Mouse (Mus musculus) ES-Bruce4 (cell line): ENCODE data around the gene Scgb2b19. TPM values are rescaled to one million over a fixed set of nuclear protein-coding genes. Genes with fewer than 3 reads are reported as not detected.
"Not testable (repeated sequence)": the region's sequence is repeated elsewhere in the genome, so short reads cannot be mapped to it uniquely, and the experiment has no call there.

Experiments
- H3K27ac ChIP-seq: 2 replicates; pipeline ENCODE4 v1.5.1; 2012; ENCODE audit warnings: low read length, inconsistent platforms; ENCODE audit not compliant: insufficient read depth
- H3K27me3 ChIP-seq: 2 replicates; pipeline ENCODE4 v1.6.1; 2012; ENCODE audit warnings: mild to moderate bottlenecking, low read length, inconsistent platforms; ENCODE audit not compliant: control insufficient read depth, poor library complexity, insufficient read depth, severe bottlenecking
- H3K36me3 ChIP-seq: 2 replicates; pipeline ENCODE4 v1.6.1; 2012; ENCODE audit warnings: inconsistent platforms, mild to moderate bottlenecking, low read length, moderate library complexity; ENCODE audit not compliant: control insufficient read depth, poor library complexity, insufficient read depth, severe bottlenecking
- H3K4me1 ChIP-seq: one replicate; pipeline ENCODE4 v1.8.1; 2011; ENCODE audit warnings: low read length; ENCODE audit not compliant: control insufficient read depth, insufficient read depth
- H3K4me3 ChIP-seq: 2 replicates; pipeline ENCODE4 v1.5.1; 2011; ENCODE audit warnings: low read depth, mild to moderate bottlenecking, low read length
- H3K9ac ChIP-seq: 2 replicates; pipeline ENCODE4 v1.6.1; 2012; ENCODE audit warnings: low read depth, mild to moderate bottlenecking, inconsistent platforms; ENCODE audit not compliant: poor library complexity, severe bottlenecking
- H3K9me3 ChIP-seq: replicated peaks from 2 replicates; pipeline ENCODE4 v1.6.1; 2012; ENCODE audit warnings: mild to moderate bottlenecking, low read length, inconsistent platforms; ENCODE audit not compliant: control insufficient read depth, poor library complexity, insufficient read depth, severe bottlenecking
- polyA plus RNA-seq: library from polyadenylated mRNA; stranded (reverse); fragments of >200 nt; gene quantifications from 2 replicates; pipeline ENCODE4 v1.2.4, GENCODE M21; 2011; ENCODE audit warnings: low read depth; ENCODE audit not compliant: missing spikeins, insufficient read depth, insufficient read length

Scgb2b19 gene
- not detected in 2 replicates for polyA plus RNA-seq

GRCm38 (mm10) chr7:33280238-33280637, at the start of gene Scgb2b19:
Gene Scgb2b19, minus strand, starts transcription at chr7:33280338.
- H3K4me1 ChIP-seq, H3K9me3 ChIP-seq, H3K27ac ChIP-seq, H3K27me3 ChIP-seq, H3K9ac ChIP-seq, H3K4me3 ChIP-seq, H3K36me3 ChIP-seq: not testable (repeated sequence)

GRCm38 (mm10) chr7:33286991-33287390, 6.9 kb upstream of the Scgb2b19 start, which contains the start of gene Scgb1b19:
Gene Scgb1b19, plus strand, starts transcription at chr7:33287291.
- H3K27me3 ChIP-seq: not testable (repeated sequence)

More at GRCm38 (mm10) chr7:33286991-33287390, 6.9 kb upstream of the Scgb2b19 start, which contains the start of gene Scgb1b19:
- not testable (repeated sequence) for H3K4me1 ChIP-seq, H3K9ac ChIP-seq, H3K9me3 ChIP-seq, H3K27ac ChIP-seq, H3K4me3 ChIP-seq, H3K36me3 ChIP-seq

Other genes starting within 250 kb of the Scgb2b19 start
- not detected in 2 replicates for gene Scgb2b17, start 223.8 kb downstream of the Scgb2b19 start, polyA plus RNA-seq
- gene Scgb1b17, start 216.9 kb downstream of the Scgb2b19 start, polyA plus RNA-seq: not detected in 2 replicates
- gene Scgb2b18, start 106.5 kb downstream of the Scgb2b19 start, polyA plus RNA-seq: not detected in 2 replicates
- gene Scgb1b18, start 94.8 kb downstream of the Scgb2b19 start, polyA plus RNA-seq: not detected in 2 replicates
- gene Scgb1b19, start 7.0 kb upstream of the Scgb2b19 start, polyA plus RNA-seq: not detected in 2 replicates
- not detected in 2 replicates for gene Scgb2b20, start 86.0 kb upstream of the Scgb2b19 start, polyA plus RNA-seq
- gene Scgb1b20, start 92.9 kb upstream of the Scgb2b19 start, polyA plus RNA-seq: not detected in 2 replicates
- gene Scgb2b21, start 240.1 kb upstream of the Scgb2b19 start, polyA plus RNA-seq: not detected in 2 replicates